Mouse (Mus musculus): ENCODE results near the gene 6030458C11Rik.

DNA sequence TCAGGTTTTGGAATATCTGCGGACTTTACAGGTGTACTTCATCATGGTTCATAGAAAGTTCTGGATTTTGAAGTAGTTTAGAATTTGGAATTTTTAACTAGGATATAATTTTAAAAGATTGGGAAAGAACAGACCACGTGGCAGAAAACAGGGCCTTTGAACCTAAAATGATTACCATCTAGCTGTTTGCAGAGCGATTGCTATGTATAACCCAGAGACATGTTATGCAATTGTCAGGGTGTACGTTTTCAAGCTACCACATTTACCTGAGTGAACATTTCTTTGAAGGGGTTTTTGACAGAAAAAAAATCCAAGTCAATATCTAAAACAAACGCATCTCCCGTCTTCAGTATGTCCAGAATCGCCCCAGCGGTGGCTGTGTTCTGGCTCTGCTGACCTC is 6.9 kb downstream of the 6030458C11Rik start:
- TF ChIP-seq CTCF (IDR thresholded peaks at IDR 0.05; ENCODE audit: extremely low read depth, insufficient read length, insufficient replicate concordance, low read depth, low read length) (no peak), POLR2A (IDR thresholded peaks at IDR 0.05; ENCODE audit: low read depth, low read length) (no peak)

Data from small intestine, adult 2 months (tissue).